Mouse (Mus musculus) kidney, postnatal 10 days (tissue): Measurements from ENCODE around the gene C330021F23Rik.

ENCODE experiments used
- DNase-seq: peaks from one replicate; pipeline ENCODE4 v3.0.0; 2021; ENCODE audit warnings: mixed read lengths

C330021F23Rik gene

DNA sequence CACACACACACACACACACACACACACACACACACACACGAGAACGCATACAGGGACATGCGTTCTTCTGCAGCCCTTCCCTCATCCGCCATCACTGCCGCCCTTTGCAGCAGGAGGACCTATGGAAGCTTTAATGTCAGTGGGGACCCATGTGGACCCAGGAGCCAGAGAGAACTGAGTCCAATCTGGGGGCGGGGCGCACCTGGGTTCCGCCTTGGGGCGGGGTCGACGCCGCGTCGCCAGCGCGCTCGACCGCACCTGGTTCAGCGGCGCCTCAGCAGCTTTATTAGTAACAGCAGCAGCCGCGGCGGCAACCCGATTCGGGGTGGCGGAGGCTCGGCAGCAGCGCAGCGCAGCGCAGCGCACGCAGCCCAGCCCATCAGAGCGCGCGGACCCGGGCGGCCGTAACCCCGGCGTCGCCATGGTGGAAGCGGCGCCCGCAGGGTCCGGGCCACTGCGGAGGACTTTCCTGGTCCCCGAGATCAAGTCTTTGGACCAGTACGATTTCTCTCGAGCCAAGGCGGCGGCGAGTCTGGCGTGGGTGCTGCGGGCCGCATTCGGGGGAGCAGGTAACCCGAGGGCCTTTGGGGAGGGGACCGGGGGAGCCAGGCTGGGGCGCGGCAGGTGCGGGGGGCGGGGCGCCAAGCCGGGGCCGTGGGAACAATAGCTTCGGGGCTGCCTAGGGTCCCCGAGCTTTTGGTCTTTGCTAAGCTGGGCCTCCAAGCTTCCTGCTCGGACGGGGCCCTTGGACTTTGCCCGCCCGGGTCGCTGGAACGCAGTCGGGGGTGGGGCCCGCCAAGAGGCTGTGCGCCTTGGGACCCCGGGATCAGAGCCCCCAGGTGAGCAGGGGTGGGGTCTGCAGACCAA, 19.8 kb downstream of the C330021F23Rik start:
- DNase-seq: peak; percentile 82

- peak; percentile 18 for DNase-seq
Observed at GRCm38 (mm10) chr8:3588258-3588633, 20.5 kb downstream of the C330021F23Rik start.

DNA sequence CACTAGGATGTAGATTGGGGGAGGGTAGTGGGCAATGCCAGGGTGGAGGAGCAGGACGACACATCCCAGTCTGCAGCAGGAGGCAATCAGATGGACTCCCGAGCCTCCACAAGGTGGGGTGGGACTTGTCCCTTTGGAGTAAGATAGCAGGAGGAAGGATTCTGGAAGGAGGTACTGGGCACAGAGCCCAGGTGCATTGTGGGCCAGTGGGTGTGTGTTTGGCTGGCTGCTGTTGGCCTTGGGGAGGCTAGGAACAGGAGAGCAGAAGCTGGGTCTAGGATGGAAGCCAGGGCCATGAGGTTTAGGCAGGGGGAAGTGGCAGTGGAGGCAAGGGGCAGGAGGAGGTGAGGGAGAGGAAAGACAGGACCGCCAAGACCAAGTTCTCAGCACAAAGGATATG, 25.7 kb downstream of the C330021F23Rik start:
- DNase-seq: peak; percentile 18

- no peak for DNase-seq
Observed at GRCm38 (mm10) chr8:3594466-3594865, 26.7 kb downstream of the C330021F23Rik start.

DNA sequence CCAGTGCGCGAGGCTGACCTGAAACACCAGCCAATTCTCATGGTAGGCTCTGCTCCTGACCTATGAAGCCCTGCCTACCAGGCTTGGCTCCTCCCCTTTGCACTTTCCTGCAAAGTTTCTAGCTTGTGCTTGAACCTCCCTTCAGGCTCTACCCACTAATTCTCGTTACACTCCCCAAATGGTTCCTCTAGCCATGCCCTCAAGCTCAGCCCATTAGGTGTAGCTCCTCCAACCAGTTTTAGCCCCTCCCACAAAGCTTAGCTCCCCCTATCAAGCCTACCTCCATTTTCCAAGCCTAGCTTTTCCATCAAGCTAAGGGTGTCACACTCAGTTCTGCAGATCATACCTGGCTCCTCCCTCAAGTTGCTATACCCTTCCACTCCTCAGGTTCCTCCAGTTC, 30.3 kb downstream of the C330021F23Rik start:
- DNase-seq: no peak

GRCm38 (mm10) chr8:3599219-3599618, 31.4 kb downstream of the C330021F23Rik start:
- no peak for DNase-seq

DNA sequence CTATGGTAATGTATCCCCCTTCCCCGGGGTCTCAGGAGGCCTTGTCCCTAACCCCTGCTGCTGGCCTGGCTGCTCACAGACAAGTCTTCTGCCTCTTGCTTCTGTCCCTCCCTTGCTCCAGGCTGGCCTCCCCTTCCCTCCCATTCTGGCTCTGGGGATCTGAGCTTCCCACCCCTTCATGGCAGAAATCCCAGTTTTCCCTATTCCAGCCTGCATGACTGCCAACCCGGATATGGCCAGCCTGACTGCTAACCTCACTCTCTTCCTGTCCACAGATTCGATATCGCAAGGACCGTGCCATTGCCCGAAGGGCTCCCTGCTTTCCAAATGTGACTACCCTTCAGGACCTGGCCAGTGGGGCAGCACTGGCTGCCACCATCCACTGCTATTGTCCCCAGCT, 32.6 kb downstream of the C330021F23Rik start:
- peak; percentile 62 for DNase-seq

DNA sequence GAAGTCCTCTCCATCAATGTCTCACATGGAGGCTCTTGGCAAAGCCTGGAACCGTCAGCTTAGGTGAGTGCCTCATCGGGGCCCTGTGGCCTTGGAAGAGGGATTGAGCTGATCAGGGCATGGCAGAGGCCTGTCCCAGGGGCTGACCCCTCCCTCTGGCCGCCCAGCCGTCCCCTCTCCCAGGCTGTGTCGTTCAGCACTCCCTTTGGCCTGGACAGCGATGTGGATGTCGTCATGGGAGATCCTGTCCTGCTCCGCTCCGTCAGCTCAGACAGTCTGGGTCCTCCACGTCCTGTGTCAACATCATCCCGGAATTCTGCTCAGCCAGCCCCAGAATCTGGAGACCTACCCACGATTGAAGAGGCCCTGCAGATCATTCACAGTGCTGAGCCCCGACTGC, 35.6 kb downstream of the C330021F23Rik start:
- DNase-seq: no peak

- DNase-seq: peak; percentile 63
Observed at GRCm38 (mm10) chr8:3606593-3606992, 38.8 kb downstream of the C330021F23Rik start.

DNA sequence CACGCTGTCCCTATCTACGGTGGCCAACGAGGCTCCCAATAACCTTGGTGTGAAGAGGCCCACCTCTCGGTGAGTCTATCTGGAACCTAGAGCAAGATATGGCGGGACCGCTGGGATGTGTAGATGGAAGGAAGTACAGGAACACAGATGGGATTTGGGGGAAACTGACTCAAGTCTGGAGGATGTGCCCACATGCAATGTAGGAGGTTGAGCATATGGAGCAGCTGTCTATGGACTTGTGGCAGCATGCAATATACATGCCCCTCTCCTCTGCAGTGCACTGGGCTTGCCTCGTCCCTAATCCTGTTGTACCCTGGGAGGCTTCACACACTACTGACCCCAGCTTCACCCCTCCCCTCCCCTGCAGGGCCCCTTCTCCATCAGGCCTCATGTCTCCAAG, 40.0 kb downstream of the C330021F23Rik start:
- no peak for DNase-seq

- peak; percentile 41 for DNase-seq
Observed at GRCm38 (mm10) chr8:3609046-3609815, 41.4 kb downstream of the C330021F23Rik start.

GRCm38 (mm10) chr8:3609816-3610150, 42.0 kb downstream of the C330021F23Rik start:
- peak; percentile 55 for DNase-seq

DNA sequence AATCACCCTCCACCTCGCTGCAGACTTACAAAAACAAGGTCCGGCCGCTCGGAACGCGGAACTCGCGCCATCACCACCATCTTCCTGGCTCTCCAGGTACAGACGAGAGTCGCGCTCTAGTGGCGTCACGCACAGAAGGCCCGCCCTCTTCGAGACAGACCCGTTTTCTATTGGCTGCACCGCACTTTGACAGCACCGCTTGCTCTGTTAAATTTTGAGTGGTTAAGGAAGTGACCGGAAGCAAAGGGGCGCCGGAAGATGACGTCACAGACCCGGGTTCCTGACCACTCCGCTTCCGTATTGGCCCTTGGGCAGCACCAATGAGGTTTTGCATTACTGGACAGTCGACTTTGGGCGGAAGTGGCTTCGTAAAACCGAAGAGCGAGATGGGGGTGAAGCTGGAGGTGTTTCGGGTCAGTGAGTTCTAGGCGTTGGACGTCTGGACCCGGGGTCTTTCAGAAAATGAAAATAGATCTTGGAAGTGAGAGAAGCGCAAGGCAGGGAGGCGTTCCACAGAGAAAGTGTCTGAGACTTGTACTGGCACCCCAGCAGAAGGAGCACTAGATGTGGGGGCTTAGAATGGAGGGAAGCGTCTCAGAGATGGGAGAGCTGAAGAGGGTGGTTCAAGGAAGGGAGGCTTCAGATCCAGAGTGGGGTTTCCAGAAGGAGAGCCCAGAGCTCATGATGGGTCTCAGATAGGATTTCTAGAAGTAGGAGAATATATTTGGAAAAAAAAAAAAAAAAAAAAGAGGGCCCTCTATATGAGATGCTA, 53.6 kb downstream of the C330021F23Rik start, which contains the start of the genes Xab2 and Pet100:
TSS of gene Xab2 (minus strand) at position 118 of the 772 bp plus-strand sequence.
TSS of gene Pet100 (plus strand) at position 350 of the 772 bp plus-strand sequence.
- peak; percentile 99 for DNase-seq

DNA sequence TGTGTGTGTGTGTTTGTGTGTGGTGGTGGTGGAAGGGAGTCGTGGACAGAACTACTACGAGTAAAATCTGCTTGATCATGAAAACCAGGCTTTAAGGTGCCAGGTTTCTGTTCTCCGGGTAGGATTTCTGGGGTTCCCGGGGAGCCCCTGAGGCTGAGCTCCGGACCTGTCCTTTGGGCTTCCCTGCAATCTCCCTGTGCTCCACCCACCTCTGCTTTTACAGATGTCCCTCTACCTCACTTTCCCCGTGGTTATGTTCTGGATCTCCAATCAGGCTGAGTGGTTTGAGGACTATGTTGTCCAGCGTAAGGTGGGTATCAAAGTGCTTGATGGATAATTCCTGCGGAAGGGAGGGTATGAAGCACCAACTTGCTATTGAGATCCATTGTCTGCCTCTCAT, 54.3 kb downstream of the C330021F23Rik start:
- no peak for DNase-seq

DNA sequence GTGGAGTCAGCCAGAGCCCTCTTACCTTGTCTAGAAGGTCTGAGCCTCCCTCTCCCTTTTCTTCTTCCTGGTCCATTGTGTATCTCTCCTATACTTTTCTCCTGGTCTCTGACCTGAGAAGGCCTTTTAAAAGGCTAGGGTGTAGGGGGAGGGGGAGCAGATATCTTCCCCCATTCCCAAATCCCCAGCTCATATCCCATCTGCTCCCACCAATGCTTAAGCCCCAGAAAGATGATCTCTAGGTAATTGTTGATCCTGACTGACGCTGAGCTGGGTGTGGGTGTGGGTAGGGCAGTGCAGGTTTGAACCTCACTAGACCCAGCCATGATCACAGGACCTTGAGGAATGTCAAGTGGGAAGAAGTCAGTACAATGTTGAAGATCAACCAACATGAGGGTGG, 57.7 kb downstream of the C330021F23Rik start, which contains the start of gene Pcp2:
TSS of gene Pcp2 (minus strand) at position 101 of the 400 bp plus-strand sequence.
- DNase-seq: no peak

GRCm38 (mm10) chr8:3626971-3627370, 59.2 kb downstream of the C330021F23Rik start:
- no peak for DNase-seq

- DNase-seq: peak; percentile 52
Observed at GRCm38 (mm10) chr8:3628014-3628413, 60.2 kb downstream of the C330021F23Rik start.

- DNase-seq: peak; percentile 89
Observed at GRCm38 (mm10) chr8:3630647-3631477, 63.1 kb downstream of the C330021F23Rik start, which contains the start of gene Stxbp2. TSS of gene Stxbp2 (plus strand) at chr8:3630955.

- DNase-seq: peak; percentile 56
Observed at GRCm38 (mm10) chr8:3631478-3631875, 63.7 kb downstream of the C330021F23Rik start.
